Mouse (Mus musculus): ENCODE measurements at regions not wholly inside any gene's neighbourhood (a gene's known extent, or its start where the extent isn't known, plus 50 kb on each side); places are given as distances from the start of the nearest gene placed in this dataset.

DNA sequence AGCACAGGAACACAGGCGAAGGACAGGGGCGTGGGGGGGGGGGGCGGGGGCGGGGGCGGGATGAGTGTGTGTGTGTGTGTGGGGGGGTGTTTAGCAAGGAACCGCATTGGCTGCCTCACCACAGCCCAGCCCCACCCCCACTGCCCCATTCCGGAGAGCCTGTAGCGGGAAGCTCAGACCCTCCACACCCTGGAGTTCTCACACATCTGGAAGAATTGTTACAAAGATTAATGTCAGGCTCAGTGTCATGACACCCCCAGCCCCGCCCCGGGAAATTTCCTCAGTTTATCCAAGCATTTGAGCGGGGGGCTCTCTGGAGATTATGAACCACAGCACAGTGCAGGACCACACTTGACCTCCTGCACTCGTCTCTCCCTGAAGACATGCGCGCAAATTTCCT lies 106.6 kb upstream of the Smim23 start:
- TF ChIP-seq POLR2A (IDR thresholded peaks at IDR 0.05; ENCODE audit: borderline replicate concordance, insufficient read depth, low read length) (no peak), CTCF (IDR thresholded peaks at IDR 0.05; ENCODE audit: borderline replicate concordance, insufficient read depth, low read depth, low read length) (no peak)

Data from cerebellum, adult 2 months (tissue).